13 mouse cellular contexts compared by ENCODE assay signal in the genomic region with DNA sequence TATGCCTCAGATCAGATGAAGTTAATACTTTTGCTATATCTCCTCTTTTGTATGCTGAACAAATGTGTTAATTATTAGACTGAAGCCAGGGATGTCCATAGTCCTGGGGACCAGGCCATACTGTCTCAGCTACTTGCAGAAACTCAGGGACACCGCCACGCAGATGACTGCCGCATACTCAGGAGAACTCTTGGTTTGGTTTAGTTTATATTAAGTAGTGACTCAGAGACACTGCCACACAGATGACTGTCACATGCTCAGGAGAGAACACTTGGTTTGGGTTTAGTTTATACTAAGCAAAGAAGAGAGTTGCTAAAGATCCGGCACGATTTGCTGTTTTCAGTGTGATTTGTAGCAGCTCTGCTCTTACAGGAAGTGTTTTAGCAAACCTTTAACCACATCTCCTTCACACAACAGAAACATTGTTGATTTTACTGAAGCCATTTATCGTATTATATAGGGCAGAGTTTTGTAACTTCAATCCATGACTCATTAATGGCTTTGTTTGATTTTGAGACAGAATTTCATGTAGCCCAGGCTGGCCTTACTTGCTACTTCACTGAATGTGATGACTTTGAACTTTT. TPM values are rescaled to one million over a fixed set of nuclear protein-coding genes. Genes with fewer than 3 reads are reported as not detected.
"Had no signal": no experiment of that assay in that cellular context is flagged by ENCODE, and none has a peak within 500 bp of the region (broad histone marks: within the 10 kb centered on the region; RNA-seq: fewer than 3 reads in every experiment).

No protein-coding gene starts in this region.

RNA-seq across cellular contexts. Expression of gene Gm29094, which starts 21.6 kb away (rescaled TPM):
- total RNA-seq: layer of hippocampus, postnatal 10 days; layer of hippocampus, postnatal 36 days; left cerebral cortex, adult 2 months; left cerebral cortex, postnatal 10 days; left cerebral cortex, postnatal 36 days had no signal
- polyA plus RNA-seq: kidney, embryonic 15.5 days; limb, embryonic 11.5 days; liver, embryonic 11.5 days; lung, embryonic 14.5 days; midbrain, embryonic 12.5 days; midbrain, embryonic 15.5 days; neural tube, embryonic 12.5 days; stomach, embryonic 14.5 days had no signal
